Mouse (Mus musculus) megakaryocyte, embryonic 14.5 days (primary cell): ENCODE measurements around the gene Cog5. TPM values are rescaled to one million over a fixed set of nuclear protein-coding genes. Genes with fewer than 3 reads are reported as not detected.

Experiments
- H3K27me3 ChIP-seq: replicated peaks from 2 replicates; pipeline ENCODE3; 2012; ENCODE audit warnings: inconsistent platforms
- H3K36me3 ChIP-seq: replicated peaks from 2 replicates; pipeline ENCODE3; 2012; ENCODE audit warnings: low read length, inconsistent platforms, mixed read lengths
- H3K4me1 ChIP-seq: 2 replicates; pipeline ENCODE4 v1.6.1; 2012; ENCODE audit warnings: inconsistent platforms
- H3K4me3 ChIP-seq: replicated peaks from 2 replicates; pipeline ENCODE3; 2012; ENCODE audit warnings: moderate library complexity, mild to moderate bottlenecking, inconsistent platforms
- H3K9me3 ChIP-seq: 2 replicates; pipeline ENCODE4 v1.6.1; 2012; ENCODE audit warnings: inconsistent platforms
- FLI1 ChIP-seq: IDR thresholded peaks from 2 replicates; pipeline ENCODE4 v1.6.1; 2012; ENCODE audit warnings: low read length, inconsistent platforms, mixed read lengths
- GATA1 ChIP-seq: IDR thresholded peaks from 3 replicates; pipeline ENCODE4 v1.6.1; 2012; ENCODE audit warnings: mixed read lengths, low read length, inconsistent platforms, borderline replicate concordance
- polyA plus RNA-seq: library from polyadenylated mRNA; stranded (reverse); fragments of >175 nt; gene quantifications from 2 replicates; pipeline ENCODE4 v1.2.3, GENCODE M21; 2012; ENCODE audit warnings: low replicate concordance; ENCODE audit not compliant: insufficient read depth

The Cog5 gene
- polyA plus RNA-seq, 1 experiment, result 0.56 TPM

GRCm38 (mm10) chr12:31964074-31964473, 309.4 kb downstream of the Cog5 start:
- Histone ChIP-seq H3K27me3 (no peaks in the 10 kb centered on the region), H3K36me3 (peaks cover 93% of the 10 kb centered on the region), H3K4me1 (peaks cover 64% of the 10 kb centered on the region), H3K4me3 (no peak overlapping the region), H3K9me3 (no peaks in the 10 kb centered on the region)
- TF ChIP-seq FLI1, result no peak
- TF ChIP-seq GATA1, result no peak

- TF ChIP-seq FLI1 (no peak), GATA1 (no peak)
- Histone ChIP-seq H3K27me3 (no peaks in the 10 kb centered on the region), H3K4me3 (no peak overlapping the region), H3K4me1 (peaks cover 66% of the 10 kb centered on the region), H3K36me3 (peaks cover 93% of the 10 kb centered on the region), H3K9me3 (no peaks in the 10 kb centered on the region)
Observed at GRCm38 (mm10) chr12:31965517-31966212, 311.0 kb downstream of the Cog5 start.

GRCm38 (mm10) chr12:31966405-31966804, 311.7 kb downstream of the Cog5 start:
- no peak for TF ChIP-seq FLI1
- no peak for TF ChIP-seq GATA1
- Histone ChIP-seq H3K9me3 (no peaks in the 10 kb centered on the region), H3K4me1 (peaks cover 67% of the 10 kb centered on the region), H3K4me3 (peak overlapping the region; percentile 17), H3K27me3 (no peaks in the 10 kb centered on the region), H3K36me3 (peaks cover 93% of the 10 kb centered on the region)

- peaks cover 71% of the 10 kb centered on the region for H3K4me1 ChIP-seq
- H3K4me3 ChIP-seq, result no peak overlapping the region
- no peaks in the 10 kb centered on the region for H3K9me3 ChIP-seq
- no peak for TF ChIP-seq FLI1
- TF ChIP-seq GATA1, result no peak
- H3K27me3 ChIP-seq, result no peaks in the 10 kb centered on the region
- peaks cover 93% of the 10 kb centered on the region for H3K36me3 ChIP-seq
Observed at GRCm38 (mm10) chr12:31967536-31967935, 312.9 kb downstream of the Cog5 start.

GRCm38 (mm10) chr12:31969111-31969510, 314.4 kb downstream of the Cog5 start:
- H3K4me1 ChIP-seq, result peaks cover 79% of the 10 kb centered on the region
- TF ChIP-seq FLI1 (no peak), GATA1 (no peak)
- H3K9me3 ChIP-seq, result no peaks in the 10 kb centered on the region
- H3K36me3 ChIP-seq, result peaks cover 98% of the 10 kb centered on the region
- no peaks in the 10 kb centered on the region for H3K27me3 ChIP-seq
- no peak overlapping the region for H3K4me3 ChIP-seq

- Histone ChIP-seq H3K4me3 (no peak overlapping the region), H3K27me3 (no peaks in the 10 kb centered on the region), H3K4me1 (peaks cover 72% of the 10 kb centered on the region), H3K36me3 (peaks cover 93% of the 10 kb centered on the region), H3K9me3 (no peaks in the 10 kb centered on the region)
- TF ChIP-seq FLI1 (no peak), GATA1 (no peak)
Observed at GRCm38 (mm10) chr12:31971547-31971946, 316.9 kb downstream of the Cog5 start.

- H3K4me3 ChIP-seq, result no peak overlapping the region
- TF ChIP-seq GATA1 (no peak), FLI1 (no peak)
Observed at GRCm38 (mm10) chr12:31973473-31974172, 319.0 kb downstream of the Cog5 start.

GRCm38 (mm10) chr12:31976544-31976943, 321.9 kb downstream of the Cog5 start:
- Histone ChIP-seq H3K36me3 (peaks cover 94% of the 10 kb centered on the region), H3K4me3 (no peak overlapping the region), H3K4me1 (peaks cover 82% of the 10 kb centered on the region), H3K9me3 (no peaks in the 10 kb centered on the region), H3K27me3 (no peaks in the 10 kb centered on the region)
- TF ChIP-seq GATA1 (no peak), FLI1 (no peak)

More at GRCm38 (mm10) chr12:31973473-31974172, 319.0 kb downstream of the Cog5 start:
- H3K4me1 ChIP-seq, result peaks cover 87% of the 10 kb centered on the region
- peaks cover 94% of the 10 kb centered on the region for H3K36me3 ChIP-seq
- H3K27me3 ChIP-seq, result no peaks in the 10 kb centered on the region
- no peaks in the 10 kb centered on the region for H3K9me3 ChIP-seq

GRCm38 (mm10) chr12:31977613-31978195, 323.0 kb downstream of the Cog5 start:
- Histone ChIP-seq H3K36me3 (peaks cover 94% of the 10 kb centered on the region), H3K27me3 (no peaks in the 10 kb centered on the region), H3K9me3 (no peaks in the 10 kb centered on the region), H3K4me3 (no peak overlapping the region), H3K4me1 (peaks cover 81% of the 10 kb centered on the region)
- TF ChIP-seq GATA1 (no peak), FLI1 (no peak)

- TF ChIP-seq GATA1, result no peak
- TF ChIP-seq FLI1, result no peak
- Histone ChIP-seq H3K4me3 (no peak overlapping the region), H3K36me3 (peaks cover 99% of the 10 kb centered on the region), H3K9me3 (no peaks in the 10 kb centered on the region), H3K4me1 (peaks cover 82% of the 10 kb centered on the region), H3K27me3 (no peaks in the 10 kb centered on the region)
Observed at GRCm38 (mm10) chr12:31983238-31983637, 328.6 kb downstream of the Cog5 start.
